Comparison of ENCODE assay signal across 8 mouse cellular contexts in the genomic region with DNA sequence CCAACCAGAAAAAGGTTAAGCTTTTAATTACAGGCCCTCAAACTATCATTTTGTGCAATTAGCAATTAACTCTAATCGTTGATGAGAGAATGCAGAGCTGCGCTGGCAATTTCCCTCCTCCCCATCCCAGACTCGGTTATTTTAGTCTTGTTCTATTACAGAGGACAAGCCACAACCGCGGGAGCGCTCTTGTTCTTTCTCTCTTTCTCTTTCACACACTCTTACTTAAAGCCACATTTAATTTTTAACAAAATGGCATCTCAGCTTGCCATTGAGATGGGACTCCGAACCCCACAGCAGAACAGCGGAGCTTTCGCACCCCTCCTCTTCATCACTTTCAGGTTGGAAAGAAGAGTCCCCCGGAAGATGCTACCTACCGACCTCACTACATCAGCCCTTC. TPM values are rescaled to one million over a fixed set of nuclear protein-coding genes. Genes with fewer than 3 reads are reported as not detected.
A peak's percentile ranks its signal among the peaks of the same experiment; 100 is the strongest.
DNase-seq lines count a peak whose midpoint lies in the region; ATAC-seq lines count a peak whose summit lies in the region.

A gene (plus strand): TSS at position 167 of the 400 bp plus-strand sequence.

- no peaks in the 10 kb centered on the region for H3K36me3 ChIP-seq in forebrain, embryonic 11.5 days (ENCODE audit: control insufficient read depth, insufficient read depth, low read length)
- H3K36me3 ChIP-seq in heart, embryonic 16.5 days (ENCODE audit: control insufficient read depth, insufficient read depth): no peaks in the 10 kb centered on the region
- H3K36me3 ChIP-seq in midbrain, embryonic 12.5 days: no peaks in the 10 kb centered on the region

- H3K9ac ChIP-seq in forebrain, embryonic 11.5 days (ENCODE audit: low read length): peak within 1 kb of the TSS; percentile 73
- H3K9ac ChIP-seq in heart, embryonic 16.5 days (ENCODE audit: low read length): peak within 1 kb of the TSS; percentile 86
- peak within 1 kb of the TSS; percentile 87 for H3K9ac ChIP-seq in midbrain, embryonic 12.5 days (replicated peaks)

- no peaks in the 10 kb centered on the region for H3K9me3 ChIP-seq in forebrain, embryonic 11.5 days (ENCODE audit: control insufficient read depth, low read length)
- H3K9me3 ChIP-seq in heart, embryonic 16.5 days (replicated peaks; ENCODE audit: control insufficient read depth, low read length): no peaks in the 10 kb centered on the region
- H3K9me3 ChIP-seq in midbrain, embryonic 12.5 days: no peaks in the 10 kb centered on the region

- H3K4me1 ChIP-seq in forebrain, embryonic 11.5 days (replicated peaks; ENCODE audit: control insufficient read depth, insufficient read depth, low read length): peaks cover 9% of the 10 kb centered on the region; the same call in 1 of the 2 replicates
- H3K4me1 ChIP-seq in heart, embryonic 16.5 days (ENCODE audit: control insufficient read depth, insufficient read depth, low read length): peaks cover 21% of the 10 kb centered on the region
- peaks cover 26% of the 10 kb centered on the region for H3K4me1 ChIP-seq in midbrain, embryonic 12.5 days

- no peak for ATAC-seq in forebrain, embryonic 11.5 days (replicated peaks; ENCODE audit: low FRiP score)
- no peak for ATAC-seq in heart, embryonic 16.5 days (replicated peaks; ENCODE audit: extremely low read depth, insufficient read depth, low FRiP score)
- no peak for ATAC-seq in midbrain, embryonic 12.5 days (ENCODE audit: low FRiP score, low read depth)

- under 1% methylated on average over 11 of the region's 11 CpGs for WGBS in forebrain, embryonic 11.5 days
- 4% methylated on average over 11 of the region's 11 CpGs for WGBS in heart, embryonic 16.5 days
- 2% methylated on average over 11 of the region's 11 CpGs for WGBS in midbrain, embryonic 12.5 days

- peak within 1 kb of the TSS; percentile 69 for H3K4me3 ChIP-seq in forebrain, embryonic 11.5 days (ENCODE audit: low read depth, low read length)
- peak within 1 kb of the TSS; percentile 78 for H3K4me3 ChIP-seq in heart, embryonic 16.5 days (ENCODE audit: low read length)
- peak within 1 kb of the TSS; percentile 77 for H3K4me3 ChIP-seq in midbrain, embryonic 12.5 days

- peak within 1 kb of the TSS; percentile 94 for H3K4me2 ChIP-seq in forebrain, embryonic 11.5 days (ENCODE audit: low read depth, low read length, severe bottlenecking)
- peak within 1 kb of the TSS; percentile 92 for H3K4me2 ChIP-seq in heart, embryonic 16.5 days (ENCODE audit: low read depth, low read length)
- peak within 1 kb of the TSS; percentile 80 for H3K4me2 ChIP-seq in midbrain, embryonic 12.5 days (replicated peaks)

- peak; percentile 1 for DNase-seq in ovary, postnatal 10 days (ENCODE audit: low spot score)
- DNase-seq in ovary, postnatal 36 days (ENCODE audit: low spot score): no peak
- no peak for DNase-seq in forebrain, embryonic 11.5 days (ENCODE audit: low spot score)
- DNase-seq in layer of hippocampus, adult 8-10 months (ENCODE audit: low spot score in 2 of 2): peak; percentile 17 to 34
- no peak for DNase-seq in spleen, postnatal 4 days (ENCODE audit: low spot score in 2 of 2)
- DNase-seq in spleen, postnatal 36 days (ENCODE audit: low spot score in 2 of 2): no peak

- peaks cover 7% of the 10 kb centered on the region; the same call in 1 of the 2 replicates for H3K27me3 ChIP-seq in forebrain, embryonic 11.5 days (ENCODE audit: control insufficient read depth, insufficient read depth, low read length)
- H3K27me3 ChIP-seq in heart, embryonic 16.5 days (ENCODE audit: control insufficient read depth, insufficient read depth, low read length): peaks cover 11% of the 10 kb centered on the region
- peaks cover 20% of the 10 kb centered on the region for H3K27me3 ChIP-seq in midbrain, embryonic 12.5 days

- peak within 1 kb of the TSS; percentile 46 for H3K27ac ChIP-seq in forebrain, embryonic 11.5 days (ENCODE audit: low read depth, low read length)
- H3K27ac ChIP-seq in heart, embryonic 16.5 days (ENCODE audit: low read length): peak within 1 kb of the TSS; percentile 85
- H3K27ac ChIP-seq in midbrain, embryonic 12.5 days (replicated peaks): peak within 1 kb of the TSS; percentile 88

RNA-seq across cellular contexts. Expression of the gene that starts here (rescaled TPM):
- 10.6 and 12.9 TPM in 2 replicates for polyA plus RNA-seq in forebrain, embryonic 11.5 days (2014; fragmentation: Nextera tagmentation; extraction: Ambion mirVana)
- 32.5 and 38.7 TPM in 2 replicates for polyA plus RNA-seq in heart, embryonic 16.5 days (2015; fragmentation: Nextera tagmentation; extraction: Ambion mirVana)
- 10 to 100 TPM; 49.5 to 53.4 (median 51.6) TPM for total RNA-seq in layer of hippocampus, adult 8-10 months (2022)
- 14.3 and 17.3 TPM in 2 replicates for polyA plus RNA-seq in midbrain, embryonic 12.5 days (2016; fragmentation: Nextera tagmentation; extraction: Ambion mirVana)

Comparison
In these comparisons a context has a peak if more than half of its experiments do, and no peak if none do; other contexts are left out.
1. DNase-seq: peak in ovary, postnatal 10 days (single experiment) and layer of hippocampus, adult 8-10 months (2 of 2); none in ovary, postnatal 36 days (single experiment), forebrain, embryonic 11.5 days (single experiment), spleen, postnatal 4 days (0 of 2) and spleen, postnatal 36 days (0 of 2).
2. Peak in every context shown above with its lines, with median percentiles within 50 percentile points of each other: H3K27ac ChIP-seq, H3K4me2 ChIP-seq, H3K4me3 ChIP-seq and H3K9ac ChIP-seq.